Mouse (Mus musculus) embryo, embryonic 9.5 days (tissue): ENCODE data around the gene Gm42688.

Experiments used
- DNase-seq: peaks from one replicate; pipeline ENCODE4 v3.0.0-alpha.2; 2017; ENCODE audit errors: extremely low spot score

Gene Gm42688

GRCm38 (mm10) chr6:83084477-83084876 is 16.9 kb upstream of the Gm42688 start:
- DNase-seq, result no peak

GRCm38 (mm10) chr6:83086121-83087035 is 15.0 kb upstream of the Gm42688 start, which contains the start of gene Lbx2:
Gene Lbx2, plus strand, starts transcription at chr6:83086367.
- no peak for DNase-seq

- DNase-seq, result peak; percentile 51
These were observed 14.1 kb upstream of the Gm42688 start for GRCm38 (mm10) chr6:83087205-83087925.

- DNase-seq, result no peak
These were observed 13.5 kb upstream of the Gm42688 start for GRCm38 (mm10) chr6:83087926-83088260.

- DNase-seq, result no peak
These were observed 8.8 kb upstream of the Gm42688 start for GRCm38 (mm10) chr6:83092416-83093127.

- no peak for DNase-seq
These were observed 5.4 kb upstream of the Gm42688 start for GRCm38 (mm10) chr6:83095968-83096367.

GRCm38 (mm10) chr6:83098411-83098810 is 3.0 kb upstream of the Gm42688 start:
- DNase-seq, result no peak

- peak; percentile 77 for DNase-seq
These were observed 505 bp downstream of the Gm42688 start for GRCm38 (mm10) chr6:83101688-83102556.

GRCm38 (mm10) chr6:83103130-83103650 is 1.8 kb downstream of the Gm42688 start:
- DNase-seq, result no peak

- no peak for DNase-seq
These were observed 2.7 kb downstream of the Gm42688 start for GRCm38 (mm10) chr6:83104158-83104557.

- DNase-seq, result peak; percentile 78
These were observed 6.4 kb downstream of the Gm42688 start for GRCm38 (mm10) chr6:83107566-83108400.

- peak; percentile 86 for DNase-seq
These were observed 7.6 kb downstream of the Gm42688 start, which contains the start of gene Mrpl53 for GRCm38 (mm10) chr6:83108762-83109668. Gene Mrpl53, plus strand, starts transcription at chr6:83109040.

GRCm38 (mm10) chr6:83111510-83112136 is 10.2 kb downstream of the Gm42688 start:
- no peak for DNase-seq

GRCm38 (mm10) chr6:83115011-83115671 is 13.7 kb downstream of the Gm42688 start, which contains the start of gene Mogs:
Gene Mogs, plus strand, starts transcription at chr6:83115496.
- peak; percentile 93 for DNase-seq

GRCm38 (mm10) chr6:83115682-83116372 is 14.4 kb downstream of the Gm42688 start:
- DNase-seq, result no peak

- no peak for DNase-seq
These were observed 15.2 kb downstream of the Gm42688 start for GRCm38 (mm10) chr6:83116373-83117164.

- no peak for DNase-seq
These were observed 15.7 kb downstream of the Gm42688 start for GRCm38 (mm10) chr6:83117165-83117438.
